Mouse (Mus musculus): ENCODE measurements around the gene Mrgprb5. TPM values are rescaled to one million over a fixed set of nuclear protein-coding genes. Genes with fewer than 3 reads are reported as not detected.
"Not testable (repeated sequence)": the region's sequence is repeated elsewhere in the genome, so short reads cannot be mapped to it uniquely, and the experiment has no call there.

The Mrgprb5 gene
- not detected in 2 replicates for polyA plus RNA-seq (2012; ENCODE audit: insufficient read depth, insufficient read length, low replicate concordance, missing spikeins)

- 75% methylated on average over 2 of the region's 2 CpGs for WGBS
- no peak within 1 kb of the TSS for H3K27ac ChIP-seq (ENCODE audit: insufficient read depth, low read depth, low read length)
- no peak for TF ChIP-seq CTCF (IDR thresholded peaks at IDR 0.05; ENCODE audit: insufficient read depth, low read depth, low read length)
- no peak for TF ChIP-seq POLR2A (IDR thresholded peaks at IDR 0.05; ENCODE audit: insufficient read depth, low read depth, low read length)
- H3K4me3 ChIP-seq (ENCODE audit: insufficient read depth, low read depth, low read length) = no peak within 1 kb of the TSS
- no peaks in the 10 kb centered on the region for H3K4me1 ChIP-seq (ENCODE audit: control insufficient read depth, insufficient read depth, low read length)
Observed at GRCm38 (mm10) chr7:48168919-48169318, at the start of gene Mrgprb5. Mrgprb5 (minus strand) TSS chr7:48169019.

- no peak within 1 kb of the TSS for H3K27ac ChIP-seq (ENCODE audit: insufficient read depth, low read depth, low read length)
- TF ChIP-seq CTCF (IDR thresholded peaks at IDR 0.05; ENCODE audit: insufficient read depth, low read depth, low read length) (no peak), POLR2A (IDR thresholded peaks at IDR 0.05; ENCODE audit: insufficient read depth, low read depth, low read length) (no peak)
- 91% methylated on average over 3 of the region's 3 CpGs for WGBS
Observed at GRCm38 (mm10) chr7:48199188-48199587, 30.4 kb upstream of the Mrgprb5 start, which contains the start of gene Mrgprb4. Mrgprb4 (minus strand) TSS chr7:48199288.

GRCm38 (mm10) chr7:48167471-48167870 lies 1.3 kb downstream of the Mrgprb5 start:
- TF ChIP-seq POLR2A (IDR thresholded peaks at IDR 0.05; ENCODE audit: insufficient read depth, low read depth, low read length) = no peak
- TF ChIP-seq CTCF (IDR thresholded peaks at IDR 0.05; ENCODE audit: insufficient read depth, low read depth, low read length) = no peak
- WGBS = 69% methylated on average over 2 of the region's 2 CpGs
- H3K4me1 ChIP-seq (ENCODE audit: control insufficient read depth, insufficient read depth, low read length) = no peaks in the 10 kb centered on the region
- no peak overlapping the region for H3K4me3 ChIP-seq (ENCODE audit: insufficient read depth, low read depth, low read length)
- H3K27ac ChIP-seq (ENCODE audit: insufficient read depth, low read depth, low read length) = no peak overlapping the region

More at GRCm38 (mm10) chr7:48199188-48199587, 30.4 kb upstream of the Mrgprb5 start, which contains the start of gene Mrgprb4:
- Histone ChIP-seq H3K4me1 (ENCODE audit: control insufficient read depth, insufficient read depth, low read length) (no peaks in the 10 kb centered on the region), H3K4me3 (ENCODE audit: insufficient read depth, low read depth, low read length) (no peak within 1 kb of the TSS)

- Histone ChIP-seq H3K27ac (ENCODE audit: insufficient read depth, low read depth, low read length) (peak overlapping the region; percentile 75), H3K4me3 (ENCODE audit: insufficient read depth, low read depth, low read length) (peak overlapping the region; percentile 59), H3K4me1 (ENCODE audit: control insufficient read depth, insufficient read depth, low read length) (peaks cover 4% of the 10 kb centered on the region; the same call in 1 of the 2 replicates)
- under 1% methylated on average over 17 of the region's 17 CpGs for WGBS
- TF ChIP-seq POLR2A (IDR thresholded peaks at IDR 0.05; ENCODE audit: insufficient read depth, low read depth, low read length) = no peak
- TF ChIP-seq CTCF (IDR thresholded peaks at IDR 0.05; ENCODE audit: insufficient read depth, low read depth, low read length) = no peak
Observed at GRCm38 (mm10) chr7:48138248-48138702, 30.5 kb downstream of the Mrgprb5 start.

GRCm38 (mm10) chr7:48137216-48138077 lies 31.4 kb downstream of the Mrgprb5 start:
- Histone ChIP-seq H3K4me1 (ENCODE audit: control insufficient read depth, insufficient read depth, low read length) (peaks cover 4% of the 10 kb centered on the region; the same call in 1 of the 2 replicates), H3K4me3 (ENCODE audit: insufficient read depth, low read depth, low read length) (peak overlapping the region; percentile 59), H3K27ac (ENCODE audit: insufficient read depth, low read depth, low read length) (peak overlapping the region; percentile 75)
- 3% methylated on average over 51 of the region's 52 CpGs for WGBS
- no peak for TF ChIP-seq CTCF (IDR thresholded peaks at IDR 0.05; ENCODE audit: insufficient read depth, low read depth, low read length)
- no peak for TF ChIP-seq POLR2A (IDR thresholded peaks at IDR 0.05; ENCODE audit: insufficient read depth, low read depth, low read length)

- Histone ChIP-seq H3K4me3 (ENCODE audit: insufficient read depth, low read depth, low read length) (no peak overlapping the region), H3K27ac (ENCODE audit: insufficient read depth, low read depth, low read length) (no peak overlapping the region), H3K4me1 (ENCODE audit: control insufficient read depth, insufficient read depth, low read length) (peaks cover 4% of the 10 kb centered on the region; the same call in 1 of the 2 replicates)
- WGBS = 57% methylated on average over 4 of the region's 4 CpGs
- TF ChIP-seq CTCF (IDR thresholded peaks at IDR 0.05; ENCODE audit: insufficient read depth, low read depth, low read length) (no peak), POLR2A (IDR thresholded peaks at IDR 0.05; ENCODE audit: insufficient read depth, low read depth, low read length) (no peak)
Observed at GRCm38 (mm10) chr7:48132674-48133073, 36.1 kb downstream of the Mrgprb5 start.

- not testable (repeated sequence) for H3K4me1 ChIP-seq (ENCODE audit: control insufficient read depth, insufficient read depth, low read length); H3K4me3 ChIP-seq (ENCODE audit: insufficient read depth, low read depth, low read length); H3K27ac ChIP-seq (ENCODE audit: insufficient read depth, low read depth, low read length)
- under 1% methylated on average over 6 of the region's 7 CpGs for WGBS
Observed at GRCm38 (mm10) chr7:48132247-48132646, 36.6 kb downstream of the Mrgprb5 start.

- not testable (repeated sequence) for H3K4me1 ChIP-seq (ENCODE audit: control insufficient read depth, insufficient read depth, low read length); H3K27ac ChIP-seq (ENCODE audit: insufficient read depth, low read depth, low read length)
- under 1% methylated on average over 12 of the region's 14 CpGs for WGBS
- H3K4me3 ChIP-seq (ENCODE audit: insufficient read depth, low read depth, low read length) = peak overlapping the region; percentile 30
Observed at GRCm38 (mm10) chr7:48131820-48132219, 37.0 kb downstream of the Mrgprb5 start.

- Histone ChIP-seq H3K27ac (ENCODE audit: insufficient read depth, low read depth, low read length) (no peak overlapping the region), H3K4me3 (ENCODE audit: insufficient read depth, low read depth, low read length) (no peak overlapping the region), H3K4me1 (ENCODE audit: control insufficient read depth, insufficient read depth, low read length) (no peaks in the 10 kb centered on the region)
- WGBS = 74% methylated on average over 5 of the region's 5 CpGs
- TF ChIP-seq CTCF (IDR thresholded peaks at IDR 0.05; ENCODE audit: insufficient read depth, low read depth, low read length) (no peak), POLR2A (IDR thresholded peaks at IDR 0.05; ENCODE audit: insufficient read depth, low read depth, low read length) (no peak)
Observed at GRCm38 (mm10) chr7:48123806-48124205, 45.0 kb downstream of the Mrgprb5 start.

Other genes with a start within 250 kb of the Mrgprb5 start
- not detected in 2 replicates for gene Mrgpra4, start 186.9 kb downstream of the Mrgprb5 start, polyA plus RNA-seq (2012; ENCODE audit: insufficient read depth, insufficient read length, low replicate concordance, missing spikeins)
- gene Mrgprx1, start 141.4 kb downstream of the Mrgprb5 start, polyA plus RNA-seq (2012; ENCODE audit: insufficient read depth, insufficient read length, low replicate concordance, missing spikeins) = not detected in 2 replicates
- not detected in 2 replicates for gene Mrgprb4, start 30.3 kb upstream of the Mrgprb5 start, polyA plus RNA-seq (2012; ENCODE audit: insufficient read depth, insufficient read length, low replicate concordance, missing spikeins)
- not detected in 2 replicates for gene Mrgprb8, start 219.5 kb upstream of the Mrgprb5 start, polyA plus RNA-seq (2012; ENCODE audit: insufficient read depth, insufficient read length, low replicate concordance, missing spikeins)

Measured in olfactory bulb, adult 2 months (tissue).